Mouse (Mus musculus) lung, adult 2 months (tissue): ENCODE measurements at regions not wholly inside any gene's neighbourhood (a gene's known extent, or its start where the extent isn't known, plus 50 kb on each side); places are given as distances from the start of the nearest gene placed in this dataset.

Source experiments
- CTCF ChIP-seq: fragments of 200-500 bp; IDR thresholded peaks from 2 replicates; pipeline ENCODE4 v1.5.1; 2011; ENCODE audit warnings: mild to moderate bottlenecking, low read length, control low read depth; ENCODE audit not compliant: insufficient read depth
- POLR2A ChIP-seq: fragments of 200-500 bp; IDR thresholded peaks from 2 replicates; pipeline ENCODE4 v1.6.1; 2011; ENCODE audit warnings: low read depth, mild to moderate bottlenecking, control low read depth, low read length, borderline replicate concordance; ENCODE audit errors: extremely low read depth

DNA sequence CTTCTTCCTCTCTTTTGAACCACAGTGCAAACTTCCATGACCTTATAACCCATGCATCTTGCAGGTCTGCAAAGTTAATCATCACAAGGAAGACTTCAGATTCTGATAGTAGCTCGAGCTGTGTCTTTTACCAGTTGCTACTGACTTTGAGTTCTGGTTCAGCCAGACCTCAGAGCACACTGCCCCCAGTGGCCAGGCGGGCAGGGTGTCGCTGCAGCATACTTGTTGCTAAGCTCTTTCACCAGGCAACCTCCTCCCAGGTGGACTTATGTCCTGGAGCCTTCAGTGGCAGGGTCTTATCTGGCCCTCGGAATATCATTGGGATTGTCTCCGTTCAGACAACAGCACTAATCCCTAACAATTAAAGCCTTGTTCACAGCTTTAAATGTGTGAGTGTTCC lies 146.7 kb upstream of the Trpc7 start:
- TF ChIP-seq POLR2A, result no peak
- TF ChIP-seq CTCF, result no peak
